Mouse (Mus musculus): ENCODE measurements around the gene Dok7.

Dok7 gene

GRCm38 (mm10) chr5:35056604-35057432 is at the start of gene Dok7:
TSS of gene Dok7 (plus strand) at chr5:35056766.
- DNase-seq = peak; percentile 85 to 87

- no peak for DNase-seq
These were observed 47.4 kb upstream of the Dok7 start for GRCm38 (mm10) chr5:35009163-35009562.

GRCm38 (mm10) chr5:35010656-35011055 is 45.9 kb upstream of the Dok7 start:
- DNase-seq = peak; percentile 37 to 48

- DNase-seq = peak; percentile 78 to 84
These were observed 45.2 kb upstream of the Dok7 start for GRCm38 (mm10) chr5:35011156-35011923.

GRCm38 (mm10) chr5:35014036-35014435 is 42.5 kb upstream of the Dok7 start:
- no peak for DNase-seq

- DNase-seq = no peak
These were observed 36.8 kb upstream of the Dok7 start for GRCm38 (mm10) chr5:35019673-35020300.

GRCm38 (mm10) chr5:35020410-35021241 is 35.9 kb upstream of the Dok7 start:
- no peak for DNase-seq

- DNase-seq = peak; percentile 83 to 84
These were observed 31.6 kb upstream of the Dok7 start for GRCm38 (mm10) chr5:35024975-35025374.

- no peak for DNase-seq
These were observed 27.3 kb upstream of the Dok7 start for GRCm38 (mm10) chr5:35029303-35029702.

GRCm38 (mm10) chr5:35029755-35030154 is 26.8 kb upstream of the Dok7 start:
- DNase-seq = no peak

GRCm38 (mm10) chr5:35033068-35033467 is 23.5 kb upstream of the Dok7 start:
- DNase-seq = peak; percentile 51 to 63

GRCm38 (mm10) chr5:35033619-35034018 is 22.9 kb upstream of the Dok7 start:
- peak in 1 of 2 experiments; percentile 50 for DNase-seq

- no peak for DNase-seq
These were observed 21.4 kb upstream of the Dok7 start for GRCm38 (mm10) chr5:35035141-35035540.

- no peak for DNase-seq
These were observed 20.8 kb upstream of the Dok7 start for GRCm38 (mm10) chr5:35035795-35036194.

- DNase-seq = no peak
These were observed 19.1 kb upstream of the Dok7 start for GRCm38 (mm10) chr5:35037438-35037837.

GRCm38 (mm10) chr5:35041268-35041829 is 15.2 kb upstream of the Dok7 start, which contains the start of gene Hgfac:
TSS of gene Hgfac (plus strand) at chr5:35041509.
- no peak for DNase-seq

GRCm38 (mm10) chr5:35042431-35043109 is 14.0 kb upstream of the Dok7 start:
- no peak for DNase-seq

GRCm38 (mm10) chr5:35043110-35043451 is 13.5 kb upstream of the Dok7 start:
- DNase-seq = peak; percentile 94 to 96

- no peak for DNase-seq
These were observed 6.0 kb upstream of the Dok7 start for GRCm38 (mm10) chr5:35050541-35050940.

- DNase-seq = no peak
These were observed 1.9 kb upstream of the Dok7 start for GRCm38 (mm10) chr5:35054628-35055027.

- DNase-seq = peak; percentile 79 to 85
These were observed 1.5 kb upstream of the Dok7 start for GRCm38 (mm10) chr5:35055076-35055475.

- DNase-seq = peak; percentile 48 to 53
These were observed 1.0 kb downstream of the Dok7 start for GRCm38 (mm10) chr5:35057582-35057981.
